Mouse (Mus musculus) heart, postnatal 0 days (tissue): ENCODE measurements around the gene Csmd2.

Experiments
- CTCF ChIP-seq: IDR thresholded peaks from 2 replicates; pipeline ENCODE4 v1.5.1; 2016; ENCODE audit warnings: antibody characterized with exemption, control low read depth, low read depth
- EP300 ChIP-seq: IDR thresholded peaks from 2 replicates; pipeline ENCODE4 v1.6.1; 2016; ENCODE audit warnings: antibody characterized with exemption, low read depth

GRCm38 (mm10) chr4:128028294-128028693 lies 40.6 kb downstream of the Csmd2 start:
- no peak for TF ChIP-seq CTCF
- no peak for TF ChIP-seq EP300
